Mouse (Mus musculus): Measurements from ENCODE around the gene Msh5.

DNA sequence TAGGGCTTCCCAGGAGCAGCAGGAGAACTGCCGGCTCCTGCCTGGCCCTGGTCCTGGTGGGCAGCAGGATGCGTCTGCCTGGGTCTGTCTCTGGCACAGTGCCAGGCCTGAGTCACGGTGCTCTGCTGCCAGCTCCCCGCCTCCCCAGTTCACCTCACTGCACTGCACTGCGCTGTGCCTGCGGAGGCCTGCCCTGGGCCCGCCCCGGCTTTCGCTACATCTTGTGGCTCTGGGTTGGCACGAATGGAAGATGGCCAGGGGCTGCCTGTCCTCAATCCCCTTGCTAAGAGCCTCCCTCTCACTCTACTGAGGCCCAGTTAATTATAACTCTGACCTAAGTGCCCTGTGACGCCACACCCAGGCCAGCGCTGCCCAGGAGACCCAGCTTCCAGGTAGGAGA is 30.2 kb downstream of the Msh5 start, which contains the start of gene Vwa7:
- TF ChIP-seq CTCF (conservative IDR thresholded peaks at IDR 0.05; ENCODE audit: insufficient read depth, insufficient read length, low read depth, low read length): no peak
- TF ChIP-seq POLR2A (IDR thresholded peaks at IDR 0.05; ENCODE audit: low read depth, low read length): no peak

Measured in kidney, adult 2 months (tissue).